Mouse (Mus musculus): ENCODE data around the gene Tk1. TPM values are rescaled to one million over a fixed set of nuclear protein-coding genes. Genes with fewer than 3 reads are reported as not detected.
"Not testable (repeated sequence)": the region's sequence is repeated elsewhere in the genome, so short reads cannot be mapped to it uniquely, and the experiment has no call there.

Gene Tk1
- polyA plus RNA-seq, 2 experiments from 2014 or later = 31.4 to 55.1 TPM

- ATAC-seq = no peak
Measured at GRCm38 (mm10) chr11:117846640-117847039, 20.7 kb upstream of the Tk1 start.

- no peak for ATAC-seq
Measured at GRCm38 (mm10) chr11:117845651-117846050, 19.8 kb upstream of the Tk1 start.

GRCm38 (mm10) chr11:117844997-117845396 is 19.1 kb upstream of the Tk1 start:
- ATAC-seq = no peak

- no peak for ATAC-seq
Measured at GRCm38 (mm10) chr11:117843434-117843833, 17.5 kb upstream of the Tk1 start.

GRCm38 (mm10) chr11:117840910-117841309 is 15.0 kb upstream of the Tk1 start:
- ATAC-seq = no peak

GRCm38 (mm10) chr11:117839021-117839420 is 13.1 kb upstream of the Tk1 start:
- ATAC-seq = no peak

GRCm38 (mm10) chr11:117838572-117838971 is 12.7 kb upstream of the Tk1 start:
- no peak for ATAC-seq

GRCm38 (mm10) chr11:117836306-117836705 is 10.4 kb upstream of the Tk1 start:
- ATAC-seq = no peak

GRCm38 (mm10) chr11:117834086-117834485 is 8.2 kb upstream of the Tk1 start:
- no peak for ATAC-seq

- not testable (repeated sequence) for ATAC-seq
Measured at GRCm38 (mm10) chr11:117833509-117833908, 7.6 kb upstream of the Tk1 start.

GRCm38 (mm10) chr11:117832086-117832969 is 6.4 kb upstream of the Tk1 start:
- peak; percentile 88 for ATAC-seq

- ATAC-seq = no peak
Measured at GRCm38 (mm10) chr11:117830401-117830800, 4.5 kb upstream of the Tk1 start.

- ATAC-seq = no peak
Measured at GRCm38 (mm10) chr11:117829671-117830215, 3.9 kb upstream of the Tk1 start.

- no peak for ATAC-seq
Measured at GRCm38 (mm10) chr11:117828888-117829604, 3.2 kb upstream of the Tk1 start.

GRCm38 (mm10) chr11:117828149-117828887 is 2.4 kb upstream of the Tk1 start:
- ATAC-seq = peak; percentile 55

- no peak for ATAC-seq
Measured at GRCm38 (mm10) chr11:117827386-117827785, 1.5 kb upstream of the Tk1 start.

- ATAC-seq = no peak
Measured at GRCm38 (mm10) chr11:117826916-117827315, 1.0 kb upstream of the Tk1 start.

- no peak for ATAC-seq
Measured at GRCm38 (mm10) chr11:117826164-117826563, 272 bp upstream of the Tk1 start.

- peak; percentile 46 for ATAC-seq
Measured at GRCm38 (mm10) chr11:117824060-117824969, 1.6 kb downstream of the Tk1 start.

GRCm38 (mm10) chr11:117823411-117823810 is 2.5 kb downstream of the Tk1 start:
- ATAC-seq = no peak

- ATAC-seq = no peak
Measured at GRCm38 (mm10) chr11:117822728-117823241, 3.1 kb downstream of the Tk1 start.

Measured in CD4-positive, CD25-positive, alpha-beta regulatory T cell, adult 4 months (primary cell).